Mouse (Mus musculus) CH12.LX (cell line): ENCODE measurements at regions not wholly inside any gene's neighbourhood (a gene's known extent, or its start where the extent isn't known, plus 50 kb on each side); places are given as distances from the start of the nearest gene placed in this dataset.

Source experiments
- MAX ChIP-seq: IDR thresholded peaks from 2 replicates; pipeline ENCODE4 v1.6.1; 2011; ENCODE audit warnings: low read length, improper control_type of control experiment
- POLR2A ChIP-seq: IDR thresholded peaks from 2 replicates; pipeline ENCODE4 v1.6.1; 2011; ENCODE audit warnings: low read depth, mild to moderate bottlenecking, improper control_type of control experiment, low read length

GRCm38 (mm10) chr1:47213476-47213875, 320.8 kb upstream of the Slc39a10 start:
- TF ChIP-seq POLR2A (no peak), MAX (no peak)
